Mouse (Mus musculus): ENCODE results near the gene Pax7. TPM values are rescaled to one million over a fixed set of nuclear protein-coding genes. Genes with fewer than 3 reads are reported as not detected.

The Pax7 gene
- total RNA-seq, 2 experiments from 2014 or later = not detected

- intact Hi-C loops (cut with DNase I) = no loop called here
- DNase-seq = no peak
Measured at GRCm38 (mm10) chr4:139702914-139703313, 130.4 kb downstream of the Pax7 start.

- intact Hi-C loops (cut with DNase I) = no loop called here
- DNase-seq = no peak
Measured at GRCm38 (mm10) chr4:139698602-139699001, 134.7 kb downstream of the Pax7 start.

- DNase-seq = no peak
- intact Hi-C loops (cut with DNase I) = no loop called here
Measured at GRCm38 (mm10) chr4:139697755-139698154, 135.6 kb downstream of the Pax7 start.

GRCm38 (mm10) chr4:139693315-139693714 is 140.0 kb downstream of the Pax7 start:
- intact Hi-C loops (cut with DNase I) = no loop called here
- DNase-seq = no peak

- no peak for DNase-seq
- intact Hi-C loops (cut with DNase I) = no loop called here
Measured at GRCm38 (mm10) chr4:139689627-139690269, 143.6 kb downstream of the Pax7 start.

- intact Hi-C loops (cut with DNase I) = no loop called here
- DNase-seq = no peak
Measured at GRCm38 (mm10) chr4:139688058-139688457, 145.3 kb downstream of the Pax7 start.

Other genes with a start within 250 kb of the Pax7 start
- not detected for gene Gm21969, start 230.3 kb downstream of the Pax7 start, total RNA-seq (2021)
- 10 to 100 TPM; 15.6 to 15.7 TPM for gene Aldh4a1, start 210.7 kb downstream of the Pax7 start, total RNA-seq (2021)
- gene Tas1r2, start 180.0 kb downstream of the Pax7 start, total RNA-seq (2021) = not detected
- 1 to 10 TPM in 1 of 2 experiments, under 1 TPM in 1; 0.81 to 1.9 TPM for gene Klhdc7a, start 134.5 kb upstream of the Pax7 start, total RNA-seq (2021)